Mouse (Mus musculus) inflammation-experienced regulatory T-cells, adult 6 months (primary cell): ENCODE data around the gene Gm20388. TPM values are rescaled to one million over a fixed set of nuclear protein-coding genes. Genes with fewer than 3 reads are reported as not detected.

ENCODE experiments used
- ATAC-seq: one replicate; pipeline ENCODE4 v1.8.0; 2017
- polyA plus RNA-seq, 3 experiments: library from polyadenylated mRNA; unstranded; fragments of 100-300 nt; shearing (Covaris generic); gene quantifications; one replicate each; pipeline ENCODE4 v1.2.1; 2017

Gm20388 gene
- polyA plus RNA-seq, 3 experiments from 2014 or later = 10.8 to 14.1 (median 11.8) TPM

DNA sequence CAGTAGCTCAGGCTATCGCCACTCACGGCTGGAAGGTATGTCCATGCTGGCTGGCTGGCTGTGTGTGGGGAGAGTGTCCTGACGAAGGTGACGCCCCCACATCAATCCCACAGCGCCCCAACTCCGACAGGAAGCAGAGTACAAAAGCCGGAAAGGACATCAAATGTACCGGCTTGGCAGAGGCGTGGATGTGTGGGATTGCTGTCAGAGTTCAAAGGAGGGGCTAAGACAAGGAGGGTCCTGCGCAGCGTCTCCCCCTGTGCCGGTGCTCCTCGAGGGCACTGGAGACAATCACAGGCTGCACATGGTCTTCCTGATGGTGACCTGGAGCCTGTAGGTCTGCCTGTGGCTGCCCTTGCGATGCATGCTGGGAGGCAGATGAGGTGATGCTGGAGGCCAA, 1088.3 kb downstream of the Gm20388 start:
- ATAC-seq = no peak

DNA sequence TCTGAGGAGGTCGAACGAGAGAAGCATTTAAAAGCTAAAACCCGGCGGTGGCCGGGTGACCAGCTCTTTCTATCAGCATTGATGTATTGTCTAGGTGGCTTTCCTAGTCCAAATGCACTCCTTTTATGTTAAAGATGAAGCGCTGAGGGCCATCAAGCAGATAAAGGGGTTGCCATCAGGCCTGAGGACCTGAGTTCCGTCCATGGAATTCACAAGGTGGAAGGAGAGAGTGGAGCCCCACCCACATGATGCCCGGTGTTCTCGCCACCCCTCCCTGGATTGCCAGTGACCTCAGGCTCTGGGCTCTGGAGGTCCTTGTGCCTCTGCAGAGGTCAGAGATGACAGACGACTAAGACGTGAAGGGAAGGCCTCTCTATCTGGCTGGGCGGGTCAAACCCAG, 1091.3 kb downstream of the Gm20388 start:
- ATAC-seq = no peak

DNA sequence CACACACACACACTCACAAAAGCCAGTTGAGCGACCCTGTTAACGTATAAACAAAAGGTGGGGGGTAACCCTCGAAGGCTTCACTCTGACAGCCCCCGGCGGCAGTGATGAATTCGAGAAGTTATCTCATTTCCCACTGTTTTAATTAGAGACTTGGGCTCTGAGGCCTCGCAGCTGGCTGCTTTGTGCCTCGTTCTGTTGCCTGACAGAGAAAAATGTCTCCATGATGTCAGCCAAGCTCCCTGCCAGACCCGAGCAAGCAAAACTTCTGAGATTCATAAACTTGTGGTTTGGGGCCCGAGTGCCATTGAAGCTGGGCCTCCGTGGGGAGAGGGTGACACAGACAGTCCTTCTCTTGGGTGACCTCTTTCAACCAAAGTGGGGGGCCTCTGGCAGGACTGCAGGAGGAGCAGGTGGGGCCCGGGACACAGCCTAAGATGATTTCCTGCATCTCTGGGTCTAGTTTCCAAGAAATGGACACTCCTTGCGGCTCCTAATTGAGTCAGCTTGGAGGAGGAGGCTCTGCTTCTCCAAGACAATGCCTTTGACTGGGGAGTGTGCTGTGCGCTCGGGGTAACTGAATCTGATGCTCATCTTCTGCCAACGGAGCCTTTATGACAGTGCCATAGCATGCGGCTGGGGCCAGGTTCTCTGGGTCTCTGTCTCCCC, 1092.4 kb downstream of the Gm20388 start:
- ATAC-seq = no peak

DNA sequence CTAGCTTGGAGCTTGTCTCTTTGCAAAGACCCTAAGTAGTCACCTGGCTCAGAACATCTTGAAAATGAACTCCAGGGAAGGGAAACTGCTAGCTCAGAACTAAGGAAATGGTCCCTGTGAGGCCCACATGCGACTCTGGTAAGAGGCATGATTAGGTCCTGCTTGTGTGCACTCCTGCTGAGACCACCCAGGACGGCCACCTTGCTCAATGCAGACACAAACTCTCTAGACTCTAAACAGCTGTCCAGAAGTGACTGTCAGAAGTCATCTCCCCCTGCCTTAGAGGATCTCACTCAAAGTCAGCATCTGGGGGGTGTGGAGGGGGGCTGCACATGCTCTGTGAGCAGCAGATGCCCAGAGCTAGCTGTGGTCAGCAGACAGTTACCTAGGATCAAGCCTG, 1093.0 kb downstream of the Gm20388 start:
- no peak for ATAC-seq

DNA sequence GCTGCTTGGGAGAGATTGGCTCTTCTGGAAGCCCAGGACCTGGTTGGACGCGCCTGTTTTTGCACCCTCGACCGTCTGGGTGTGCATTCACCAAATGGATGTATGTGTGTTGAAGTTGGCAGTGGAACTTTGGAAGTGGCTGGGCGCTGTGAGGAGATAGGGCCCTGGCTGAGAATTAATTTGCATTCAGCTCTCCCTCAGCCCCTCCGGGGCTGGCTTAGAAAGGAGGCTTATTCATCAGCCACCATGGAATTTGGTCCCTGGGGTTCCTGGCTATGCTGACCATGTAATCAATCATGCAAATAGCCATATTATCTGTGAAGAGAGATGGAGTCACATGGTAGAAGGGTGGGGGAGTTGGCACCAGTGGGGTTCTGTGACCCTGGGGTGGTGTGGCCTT, 1102.7 kb downstream of the Gm20388 start:
- no peak for ATAC-seq

DNA sequence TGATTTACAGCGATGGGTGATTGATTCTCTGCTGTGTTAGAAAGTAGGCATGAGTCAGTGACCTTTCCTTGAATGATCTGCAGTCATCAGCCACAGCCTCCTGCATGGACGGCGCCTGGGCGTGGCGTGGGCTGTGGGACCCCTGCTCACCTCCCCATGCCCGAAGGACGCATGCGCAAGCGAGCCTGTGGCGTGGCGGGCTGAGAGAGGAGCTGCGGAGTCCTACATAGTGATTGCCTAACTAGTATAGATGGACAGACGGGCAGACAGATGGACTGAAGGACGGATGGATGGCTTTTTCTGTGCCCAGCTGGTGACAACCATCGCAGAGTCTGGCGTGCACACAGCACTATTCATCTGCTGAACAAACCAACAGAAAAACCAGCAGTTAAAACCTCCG, 1106.0 kb downstream of the Gm20388 start:
- no peak for ATAC-seq

DNA sequence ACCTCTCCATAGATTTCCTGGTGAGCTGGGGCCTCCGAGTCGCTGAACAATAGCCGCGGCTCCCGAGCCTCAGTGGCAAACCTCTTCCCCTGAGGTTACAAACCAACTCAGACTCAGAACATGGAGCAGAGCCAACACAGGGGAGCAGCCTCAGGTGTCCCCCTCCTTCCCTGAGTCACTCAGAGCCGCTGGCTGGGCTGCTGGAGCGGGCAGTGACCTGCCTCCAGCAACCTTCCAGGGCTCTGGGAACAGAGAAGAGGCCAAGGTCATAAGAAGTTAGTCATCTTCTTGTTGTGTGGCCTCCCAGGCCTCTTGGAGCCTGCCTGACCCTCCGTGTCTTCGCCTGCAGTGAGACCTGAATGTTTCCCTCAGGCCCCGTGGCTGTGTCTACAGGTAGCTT, 1107.6 kb downstream of the Gm20388 start:
- no peak for ATAC-seq

DNA sequence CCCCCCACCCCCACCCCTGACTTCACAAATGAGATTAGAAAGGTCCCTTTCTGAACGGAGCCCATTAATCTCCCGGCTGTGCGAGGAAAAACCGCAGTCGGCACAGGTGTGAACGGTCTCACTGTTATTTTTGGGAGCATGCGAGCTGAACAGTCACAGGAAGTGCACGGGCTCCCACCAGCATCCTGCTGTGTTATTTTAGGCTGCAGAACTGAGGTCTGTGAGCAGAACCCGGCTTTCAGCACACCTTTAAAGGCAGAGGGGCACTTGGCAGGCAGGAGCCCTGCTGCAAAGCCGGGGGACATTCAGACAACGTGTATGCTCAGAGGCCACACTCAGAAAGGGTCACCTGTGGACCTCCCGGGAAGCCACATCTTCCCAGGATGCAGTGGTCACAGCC, 1110.8 kb downstream of the Gm20388 start:
- no peak for ATAC-seq

DNA sequence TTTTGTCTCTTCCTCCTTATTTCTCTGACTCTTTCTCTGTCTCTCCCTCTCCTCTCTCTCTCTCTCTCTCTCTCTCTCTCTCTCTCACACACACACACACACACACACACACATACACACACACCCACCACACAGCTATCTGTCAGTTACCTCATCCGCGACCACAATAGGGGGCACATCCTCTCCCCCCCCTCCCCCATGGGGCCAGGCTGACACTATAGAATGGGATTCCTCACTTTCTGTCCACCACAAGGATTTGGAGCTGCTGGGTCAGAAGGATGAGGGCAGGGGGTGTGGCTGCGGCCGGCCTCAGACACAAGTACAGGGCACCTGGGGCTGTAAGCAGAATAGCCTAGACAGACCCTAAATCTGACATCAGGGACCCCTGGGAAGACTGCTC, 1112.4 kb downstream of the Gm20388 start:
- ATAC-seq = no peak

DNA sequence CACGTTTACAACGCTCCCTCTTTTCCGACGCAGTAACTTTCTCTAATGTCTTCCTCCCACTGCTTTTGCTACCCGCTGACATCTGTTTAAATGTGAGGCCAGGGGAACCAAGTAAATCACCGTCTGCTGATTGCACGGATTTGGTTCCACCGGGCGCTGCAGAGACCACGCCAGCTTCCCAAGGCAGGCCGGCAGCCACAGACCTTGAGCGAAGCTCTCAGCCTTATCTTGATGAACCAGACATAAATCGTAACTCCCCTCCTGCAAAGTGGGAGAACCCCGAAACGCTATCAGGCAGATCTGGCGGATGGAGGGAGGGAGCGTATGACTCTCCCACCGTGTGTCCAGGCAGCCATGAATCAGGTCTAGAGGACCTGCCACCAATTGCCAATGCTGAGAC, 1113.1 kb downstream of the Gm20388 start:
- ATAC-seq = no peak

DNA sequence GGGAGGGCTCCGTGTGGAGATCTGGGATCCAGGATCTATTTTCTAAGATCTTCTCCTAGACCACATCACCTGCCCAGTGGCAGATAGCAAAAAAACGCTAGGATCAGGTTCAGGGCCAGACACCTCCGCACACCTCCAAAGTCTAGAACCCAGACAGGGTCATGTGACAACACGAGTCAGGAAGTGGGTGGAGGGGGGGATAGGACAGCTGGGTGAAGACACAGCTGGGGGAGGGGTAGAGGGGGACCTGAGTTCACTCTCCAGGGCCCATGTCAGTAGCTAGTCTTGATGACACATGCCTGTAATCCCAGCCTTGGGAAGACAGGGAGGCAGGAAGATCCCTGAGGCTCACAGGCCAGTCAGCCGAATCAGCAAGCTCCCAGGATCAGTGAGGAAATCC, 1114.8 kb downstream of the Gm20388 start:
- no peak for ATAC-seq

DNA sequence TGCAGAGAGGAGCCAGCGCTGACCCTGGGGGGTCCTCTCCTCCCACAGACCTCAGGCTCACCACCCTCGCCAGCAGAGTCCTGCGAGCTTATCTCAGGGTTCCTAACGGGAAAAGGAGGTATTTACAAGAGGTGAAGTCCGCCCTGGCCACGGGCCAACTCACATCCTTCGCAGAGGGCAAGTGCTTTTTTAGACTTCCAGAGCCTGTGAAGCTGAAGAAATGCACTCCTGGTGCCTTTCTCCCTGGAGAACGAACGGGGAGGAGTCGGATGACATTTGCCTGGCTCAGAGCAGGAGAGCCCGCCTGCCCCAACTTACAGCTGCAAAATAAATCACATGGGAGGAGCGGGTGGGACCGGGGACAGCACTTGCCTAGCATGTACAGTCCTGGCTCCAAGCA, 1117.1 kb downstream of the Gm20388 start:
- no peak for ATAC-seq

DNA sequence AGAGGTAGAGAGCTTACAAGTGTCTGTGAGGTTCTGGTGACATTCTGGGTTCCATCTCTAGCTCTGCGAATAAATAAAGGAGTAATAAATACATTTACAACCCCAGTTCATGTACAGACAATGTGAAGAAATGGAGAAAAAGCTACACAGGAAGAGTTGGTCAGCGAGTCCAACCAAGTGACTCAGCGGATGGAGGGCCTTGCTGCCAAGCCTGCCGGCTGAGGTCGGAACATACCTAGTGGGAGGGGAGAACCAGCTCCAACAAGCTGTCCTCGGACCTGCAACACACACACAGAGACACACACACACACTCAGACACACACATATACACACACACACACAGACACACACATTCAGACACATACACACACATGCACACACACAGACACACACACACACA, 1118.4 kb downstream of the Gm20388 start:
- no peak for ATAC-seq

DNA sequence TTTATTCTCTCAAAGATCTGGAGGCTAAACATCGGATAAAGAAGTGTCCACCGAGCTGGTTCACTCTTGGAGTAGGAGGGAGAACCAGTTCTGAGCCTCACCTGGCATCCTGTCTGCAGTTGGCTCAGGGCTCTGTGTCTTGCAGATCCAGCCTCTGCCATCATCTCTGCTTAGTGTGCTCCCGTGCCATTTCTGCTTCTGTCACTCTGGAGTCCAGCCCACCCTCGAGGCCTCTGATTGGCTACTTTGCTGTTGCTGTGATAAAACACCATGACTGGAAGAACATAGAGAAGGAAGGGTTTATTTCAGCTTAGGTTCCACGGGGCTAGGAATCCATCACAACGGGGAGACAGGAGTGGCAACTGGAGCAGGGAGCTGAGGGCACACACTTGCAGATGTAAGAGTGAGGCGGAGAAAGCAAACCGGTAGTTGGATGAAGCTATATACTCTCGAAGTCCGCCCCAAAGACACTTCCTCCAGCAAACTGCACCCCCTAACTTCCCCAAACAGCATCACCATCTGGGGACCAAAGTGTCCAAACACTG, 1119.9 kb downstream of the Gm20388 start:
- ATAC-seq = no peak

DNA sequence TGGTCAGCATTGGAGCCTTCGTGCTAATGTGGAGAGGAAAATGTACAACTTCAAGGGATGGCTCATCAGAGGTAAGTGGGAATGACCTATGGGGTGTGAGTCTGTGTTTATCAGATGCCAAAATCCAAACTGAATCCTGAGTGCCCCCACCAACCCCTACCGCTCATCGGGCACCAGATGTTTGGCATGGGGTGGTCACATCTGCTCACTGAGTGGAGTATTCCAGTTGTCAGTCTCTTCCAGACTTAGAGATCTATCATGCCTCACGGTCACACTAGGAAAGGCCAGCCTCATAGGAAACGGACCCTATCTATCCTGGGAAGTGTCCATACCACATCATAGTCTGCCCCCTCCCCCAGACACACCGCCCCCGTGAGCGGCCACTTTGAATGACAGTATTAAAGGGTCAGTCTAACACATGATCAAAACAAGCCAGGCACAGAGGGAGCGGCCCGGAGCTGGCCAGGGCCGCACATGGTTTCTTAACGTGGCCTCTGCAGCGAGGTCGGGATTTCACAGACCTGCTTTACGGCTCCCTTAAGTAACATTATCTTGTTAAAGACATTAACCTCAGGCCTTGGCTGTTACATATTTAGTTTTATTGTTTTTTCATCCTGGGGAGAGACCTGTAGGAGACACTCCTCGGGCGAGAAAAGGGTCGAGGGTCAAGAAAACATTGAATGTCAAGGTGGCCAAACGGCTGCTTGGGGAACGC, 1122.8 kb downstream of the Gm20388 start:
- ATAC-seq = no peak

DNA sequence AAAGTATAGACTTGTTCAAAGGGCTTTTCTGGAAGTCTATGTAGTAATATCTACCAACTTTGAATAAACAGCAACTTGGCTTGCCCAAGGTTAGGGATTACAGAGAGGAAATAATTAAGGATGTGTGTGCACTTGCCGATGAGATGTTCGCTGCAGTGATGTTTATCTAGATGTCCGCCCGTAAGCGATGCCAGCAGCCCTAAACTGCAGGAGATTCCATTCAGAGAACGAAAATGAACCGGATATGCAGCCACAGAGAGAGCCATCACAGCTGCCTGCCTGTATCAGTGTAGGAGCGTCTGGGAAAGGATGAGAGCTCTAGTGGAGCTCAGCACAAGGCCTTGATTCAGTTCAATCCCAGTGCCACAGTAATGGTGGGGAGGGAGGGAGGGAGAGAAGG, 1125.0 kb downstream of the Gm20388 start:
- no peak for ATAC-seq

DNA sequence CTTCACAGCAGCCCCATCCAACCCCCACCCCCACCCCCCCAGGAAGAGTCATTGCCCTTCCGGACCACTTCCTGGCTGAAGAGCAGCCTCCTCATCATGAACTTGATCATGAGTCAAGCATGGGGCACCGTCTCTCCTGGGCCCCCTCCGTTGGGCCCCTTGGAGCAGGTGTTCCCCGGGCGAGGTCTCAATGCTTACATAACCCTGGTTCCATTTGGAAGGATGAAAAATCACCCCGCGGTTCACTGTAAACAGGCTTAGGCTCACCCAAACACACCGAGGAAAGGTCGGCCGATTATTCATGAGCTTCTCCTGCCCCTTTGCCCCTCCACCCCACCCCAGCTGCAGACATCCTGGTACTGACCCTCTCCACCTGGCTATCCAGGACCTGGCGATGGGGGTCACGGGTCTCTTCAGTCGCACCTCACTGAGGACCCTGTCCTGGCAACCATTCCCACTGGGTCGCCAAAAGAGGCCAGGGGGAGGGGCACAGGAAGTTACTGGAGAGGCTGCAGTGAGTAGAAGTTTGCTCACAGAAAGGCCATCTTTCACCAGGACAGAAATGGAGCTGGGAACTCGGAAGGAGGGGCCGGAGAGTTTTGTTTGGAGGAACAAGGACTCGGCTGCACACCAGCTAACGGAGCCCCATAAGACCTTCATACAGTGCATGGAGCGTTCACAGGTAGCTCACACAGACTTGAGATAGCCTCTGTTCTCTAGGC, 1133.2 kb downstream of the Gm20388 start:
- ATAC-seq = no peak

DNA sequence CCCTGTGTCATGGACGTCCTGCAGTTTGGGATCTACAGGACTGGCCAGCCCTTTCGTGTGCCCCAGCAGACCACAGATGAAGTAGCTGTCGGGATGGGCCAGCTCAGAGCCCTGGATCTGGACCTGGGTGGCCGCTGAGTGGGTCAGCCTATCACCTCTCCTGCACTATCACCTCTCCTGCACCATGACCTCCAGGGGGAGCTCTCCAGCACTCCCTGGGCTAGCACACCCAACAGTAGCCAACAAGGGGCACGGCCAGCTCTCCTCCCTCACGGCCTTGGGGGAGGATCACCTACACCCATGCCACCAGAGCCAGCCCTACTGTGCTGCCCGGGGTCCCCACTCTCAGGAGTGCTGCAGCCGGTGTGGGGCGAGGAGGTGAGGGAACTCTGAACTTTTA, 1136.8 kb downstream of the Gm20388 start:
- ATAC-seq = no peak

DNA sequence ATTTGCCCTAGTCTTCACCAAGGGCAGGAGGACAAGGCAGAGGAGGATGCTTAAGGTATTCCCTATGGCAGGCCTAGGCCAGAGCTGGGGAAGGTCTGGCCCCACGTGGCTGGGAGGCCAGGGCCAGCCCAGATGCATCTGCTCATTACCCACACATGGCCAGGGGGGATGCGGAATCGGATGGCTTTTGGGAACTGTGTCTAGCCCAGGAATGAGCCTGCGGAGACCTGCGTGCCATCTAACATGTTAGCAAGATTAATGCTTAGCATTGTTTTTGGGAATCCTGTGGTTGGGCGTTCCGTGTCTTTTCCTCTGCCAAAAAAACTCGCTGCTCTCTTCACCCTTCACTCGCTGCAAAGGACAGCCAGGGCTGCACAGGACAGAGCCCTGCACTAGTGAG, 1147.4 kb downstream of the Gm20388 start:
- no peak for ATAC-seq

DNA sequence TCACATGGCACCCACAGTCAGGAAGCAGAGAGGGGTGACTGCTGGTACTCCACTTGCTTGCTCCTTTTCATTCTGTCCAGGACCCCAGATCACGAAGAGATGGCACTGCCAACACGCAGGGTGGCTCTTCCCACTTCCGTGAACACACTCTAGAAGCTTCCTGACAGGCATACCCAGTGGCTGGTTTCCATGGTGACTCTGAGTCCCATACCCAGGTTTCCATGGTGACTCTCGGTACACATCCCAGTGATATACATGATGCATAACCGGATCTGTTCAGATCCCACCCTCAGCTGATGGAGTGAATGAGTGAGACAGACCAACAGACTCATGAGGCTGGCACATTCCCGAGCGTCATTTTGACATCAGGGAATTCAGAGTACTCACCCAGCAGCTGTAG, 1148.5 kb downstream of the Gm20388 start:
- ATAC-seq = no peak

DNA sequence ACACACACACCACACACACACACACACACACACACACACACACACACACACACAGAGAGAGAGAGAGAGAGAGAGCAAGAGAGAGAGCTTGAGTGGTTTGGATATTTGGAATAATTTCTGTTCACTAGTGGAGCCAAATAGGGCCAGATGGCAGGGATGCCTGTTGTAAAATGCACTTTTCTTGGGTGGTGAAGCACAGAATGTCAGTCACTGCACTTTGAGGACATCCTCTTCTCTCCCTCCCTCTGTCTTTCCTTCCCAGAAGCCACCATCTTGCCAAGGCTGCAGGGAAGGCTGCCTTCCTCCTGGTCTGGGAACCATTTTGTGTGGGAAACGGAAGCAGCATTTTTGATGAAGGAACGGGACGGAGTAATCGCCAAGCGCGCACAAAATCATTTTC, 1151.9 kb downstream of the Gm20388 start:
- no peak for ATAC-seq

DNA sequence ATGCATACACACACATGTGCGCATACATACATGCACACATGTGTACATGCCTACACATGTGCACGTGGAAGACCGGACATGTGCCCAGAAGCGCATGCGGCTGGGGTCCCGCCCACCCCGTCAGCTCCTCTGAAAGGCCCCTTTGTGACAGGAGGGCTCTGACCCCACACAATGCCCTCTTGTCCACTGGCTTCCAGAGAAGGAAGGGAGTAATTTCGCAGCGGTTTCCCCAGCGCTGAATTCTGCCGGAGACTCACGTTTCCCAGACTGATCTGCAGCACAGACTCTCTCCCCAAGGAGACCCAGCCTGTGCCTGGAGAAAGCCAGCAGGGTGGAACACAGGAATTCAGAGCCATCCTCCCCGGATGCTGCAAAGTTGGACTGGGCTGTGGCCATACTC, 1153.0 kb downstream of the Gm20388 start:
- ATAC-seq = no peak

DNA sequence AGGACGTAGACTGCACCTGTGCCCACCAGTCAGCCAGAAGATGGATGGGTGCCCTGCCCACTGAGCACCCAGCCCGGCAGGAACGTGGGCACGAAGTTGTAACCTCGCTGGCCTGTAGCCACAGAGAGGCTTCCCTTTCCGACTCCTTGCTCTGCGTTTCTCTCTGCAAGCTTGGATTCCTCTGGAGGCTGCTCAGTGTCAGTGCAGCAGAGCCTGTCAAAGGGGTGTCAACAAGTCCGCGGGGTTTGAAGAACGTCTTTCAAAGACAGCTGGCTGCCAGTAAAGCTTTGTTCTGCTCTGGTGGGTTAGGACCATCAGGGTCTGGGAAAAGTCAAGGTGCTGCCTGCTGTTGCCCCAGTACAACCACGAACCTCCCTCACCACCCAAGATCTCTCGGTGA, 1160.8 kb downstream of the Gm20388 start:
- ATAC-seq = no peak
